Mouse (Mus musculus) liver, embryonic 14.5 days (tissue): ENCODE measurements at regions not wholly inside any gene's neighbourhood (a gene's known extent, or its start where the extent isn't known, plus 50 kb on each side); places are given as distances from the start of the nearest gene placed in this dataset.

Experiments used
- ATAC-seq: fragments of 200-750 bp; cut with Nextera tagmentation; 2 replicates; pipeline ENCODE4 v1.8.0; 2017; ENCODE audit warnings: moderate number of reproducible peaks, mild to moderate bottlenecking, moderate library complexity; ENCODE audit not compliant: insufficient read depth
- DNase-seq, 3 experiments: peaks; one replicate each; pipeline ENCODE4 v3.0.0-alpha.2; 2012 to 2013; ENCODE audit warnings: low read depth in 3 of 3, low spot score in 3 of 3
- H3K27ac ChIP-seq: fragments of 300-500 bp; sonication (generic); 2 replicates; pipeline ENCODE4 v1.5.1; 2014; ENCODE audit warnings: moderate library complexity, mild to moderate bottlenecking, control low read depth, inconsistent platforms
- H3K27me3 ChIP-seq: fragments of 300-500 bp; sonication (generic); 2 replicates; pipeline ENCODE4 v1.6.1; 2014; ENCODE audit warnings: mild to moderate bottlenecking, low read length, moderate library complexity; ENCODE audit not compliant: control insufficient read depth, insufficient read depth
- H3K36me3 ChIP-seq: fragments of 300-500 bp; sonication (generic); replicated peaks from 2 replicates; pipeline ENCODE4 v1.6.1; 2014; ENCODE audit warnings: low read depth; ENCODE audit not compliant: control insufficient read depth, insufficient read depth
- H3K4me1 ChIP-seq, 2 experiments: fragments of 200-500 bp in 1 of 2; fragments of 300-500 bp in 1 of 2; sonication (generic) in 1 of 2; replicated peaks; 2 replicates each; pipeline ENCODE4 v1.6.1; 2012 to 2014; ENCODE audit warnings: antibody characterized with exemption in 1 of 2, inconsistent platforms in 1 of 2, low read length in 1 of 2; ENCODE audit not compliant: control insufficient read depth in 2 of 2, insufficient read depth in 2 of 2
- H3K4me2 ChIP-seq: fragments of 300-500 bp; sonication (generic); 2 replicates; pipeline ENCODE4 v1.6.1; 2014; ENCODE audit warnings: low read depth, mild to moderate bottlenecking, control low read depth, moderate library complexity
- H3K4me3 ChIP-seq, 2 experiments: fragments of 200-500 bp in 1 of 2; fragments of 300-500 bp in 1 of 2; sonication (generic) in 1 of 2; 2 replicates each; pipeline ENCODE4 v1.5.1; 2012 to 2014; ENCODE audit warnings: low read depth in 2 of 2, low read length in 2 of 2, mild to moderate bottlenecking in 2 of 2, control low read depth in 1 of 2, inconsistent platforms in 1 of 2, moderate library complexity in 1 of 2; ENCODE audit not compliant: insufficient read depth in 1 of 2
- H3K9ac ChIP-seq: fragments of 300-500 bp; sonication (generic); replicated peaks from 2 replicates; pipeline ENCODE4 v1.6.1; 2014; ENCODE audit warnings: mild to moderate bottlenecking, control low read depth, moderate library complexity
- H3K9me3 ChIP-seq: fragments of 300-500 bp; sonication (generic); 2 replicates; pipeline ENCODE4 v1.6.1; 2016; ENCODE audit warnings: low read length, mixed read lengths; ENCODE audit not compliant: control insufficient read depth
- CTCF ChIP-seq: IDR thresholded peaks from 2 replicates; pipeline ENCODE4 v1.5.1; 2016; ENCODE audit warnings: antibody characterized with exemption, low read depth, control low read depth
- EP300 ChIP-seq: IDR thresholded peaks from 2 replicates; pipeline ENCODE4 v1.6.1; 2016; ENCODE audit warnings: antibody characterized with exemption, low read depth
- WGBS: fragments of 180-500 bp; shearing (Covaris S2); extraction: QIAGEN DNeasy Blood & Tissue Kit; methylation state at CpG from one replicate; pipeline ENCODE4 v1.1.7; 2014; ENCODE audit not compliant: insufficient replicate concordance; 5-methylcytosine and 5-hydroxymethylcytosine counted together

DNA sequence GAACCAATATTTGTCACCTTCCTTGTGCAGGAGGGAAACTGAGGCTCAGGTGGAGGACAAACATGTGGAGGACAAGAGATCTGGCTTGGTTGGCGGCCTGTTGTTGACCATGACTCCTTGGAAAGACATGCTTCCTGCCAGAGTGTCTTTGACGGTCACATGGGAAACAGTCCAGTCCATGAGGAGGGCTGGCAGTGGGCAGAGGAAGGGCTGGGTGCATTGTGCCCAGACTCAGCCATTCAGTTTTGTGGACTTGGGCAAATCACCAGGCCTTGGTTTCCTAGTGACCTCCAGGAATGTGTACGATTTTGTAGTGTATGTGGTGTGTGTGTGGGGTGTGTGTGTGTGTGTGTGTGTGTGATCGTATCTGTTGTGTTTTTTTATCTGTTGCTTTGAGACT, 85.5 kb upstream of the Mrps10 start:
- Histone ChIP-seq H3K4me1 (peaks cover 0 to 2% of the 10 kb centered on the region in 2 experiments; a peak in 1 of 4 replicates), H3K27me3 (no peaks in the 10 kb centered on the region), H3K9ac (no peak overlapping the region), H3K9me3 (no peaks in the 10 kb centered on the region), H3K4me3 (no peak overlapping the region), H3K36me3 (no peaks in the 10 kb centered on the region), H3K4me2 (no peak overlapping the region), H3K27ac (no peak overlapping the region)
- DNase-seq = no peak
- TF ChIP-seq CTCF (no peak), EP300 (no peak)
- ATAC-seq = no peak
- 63% methylated on average over 4 of the region's 4 CpGs for WGBS

DNA sequence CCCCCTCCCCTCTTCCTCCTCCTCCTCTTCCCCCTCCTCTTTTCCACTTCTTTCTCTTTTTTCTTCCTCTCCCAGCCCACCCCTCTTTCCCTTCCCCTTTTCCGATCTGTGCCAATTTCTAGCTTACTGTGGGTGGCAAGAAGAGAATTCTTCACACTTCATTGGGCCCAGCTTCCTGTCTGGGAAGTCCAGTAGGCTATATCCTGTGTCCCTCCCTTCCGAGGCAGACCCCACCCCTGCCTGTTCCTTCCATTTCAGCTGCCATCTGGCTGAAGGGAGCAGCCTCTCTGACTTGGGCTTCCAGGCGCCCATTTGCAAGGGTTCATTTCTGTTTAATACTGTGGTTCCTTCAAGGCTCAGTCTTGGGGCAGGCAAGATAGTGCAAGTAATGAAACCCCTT, 86.2 kb upstream of the Mrps10 start:
- H3K9me3 ChIP-seq = no peaks in the 10 kb centered on the region
- H3K27ac ChIP-seq = no peak overlapping the region
- DNase-seq = no peak
- TF ChIP-seq CTCF (no peak), EP300 (no peak)
- H3K27me3 ChIP-seq = no peaks in the 10 kb centered on the region
- no peaks in the 10 kb centered on the region for H3K36me3 ChIP-seq
- H3K9ac ChIP-seq = no peak overlapping the region
- 29% methylated on average over 3 of the region's 3 CpGs for WGBS
- H3K4me3 ChIP-seq = no peak overlapping the region
- no peak for ATAC-seq
- peaks cover 2 to 3% of the 10 kb centered on the region in 2 experiments; a peak in 2 of 4 replicates for H3K4me1 ChIP-seq
- no peak overlapping the region for H3K4me2 ChIP-seq

GRCm38 (mm10) chr17:47277890-47278289, 90.8 kb upstream of the Mrps10 start:
- H3K36me3 ChIP-seq = no peaks in the 10 kb centered on the region
- no peak overlapping the region for H3K9ac ChIP-seq
- no peak overlapping the region for H3K4me2 ChIP-seq
- H3K9me3 ChIP-seq = no peaks in the 10 kb centered on the region
- H3K27me3 ChIP-seq = no peaks in the 10 kb centered on the region
- peaks cover 21 to 22% of the 10 kb centered on the region in 2 experiments for H3K4me1 ChIP-seq
- peak; percentile 40; the same call in 1 of the 2 replicates for TF ChIP-seq EP300
- TF ChIP-seq CTCF = no peak
- DNase-seq = no peak
- 50% methylated on average over 5 of the region's 5 CpGs for WGBS
- no peak overlapping the region for H3K4me3 ChIP-seq
- H3K27ac ChIP-seq = no peak overlapping the region
- peak; percentile 42; the same call in 1 of the 2 replicates for ATAC-seq

- no peak for TF ChIP-seq CTCF
- TF ChIP-seq EP300 = no peak
- H3K4me1 ChIP-seq = peaks cover 29 to 32% of the 10 kb centered on the region in 2 experiments
- WGBS = 71% methylated on average over 6 of the region's 6 CpGs
Measured at GRCm38 (mm10) chr17:47276639-47277038, 92.0 kb upstream of the Mrps10 start.

DNA sequence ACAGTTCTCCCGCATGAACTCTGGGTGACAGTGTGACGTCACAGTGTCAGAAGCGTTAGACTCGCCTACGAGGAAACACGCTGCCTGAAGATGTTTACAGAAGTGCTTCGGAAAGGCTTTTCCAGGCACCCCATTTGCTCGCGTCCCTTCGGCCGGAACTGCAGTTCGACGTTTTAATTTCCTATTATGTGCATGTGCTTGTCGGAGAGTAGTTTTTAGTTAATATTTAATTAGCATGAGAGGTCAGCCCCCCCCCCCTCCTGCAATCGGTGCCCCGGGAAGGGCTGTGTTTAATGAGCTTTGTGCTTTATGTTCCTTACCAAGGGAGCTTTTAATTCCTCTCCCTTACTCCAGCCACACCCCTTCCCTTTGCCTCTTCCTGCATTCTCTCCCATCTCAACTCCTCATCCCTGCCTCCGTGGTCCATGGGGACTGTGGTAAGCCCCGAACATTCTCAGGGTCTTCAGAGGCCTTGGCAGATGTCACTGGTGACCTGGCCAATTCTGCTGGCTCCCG, 92.8 kb upstream of the Mrps10 start:
- TF ChIP-seq CTCF (no peak), EP300 (no peak)
- ATAC-seq (no peak), DNase-seq (no peak)
- Histone ChIP-seq H3K27me3 (no peaks in the 10 kb centered on the region), H3K4me1 (peaks cover 29 to 32% of the 10 kb centered on the region in 2 experiments), H3K9me3 (no peaks in the 10 kb centered on the region), H3K36me3 (no peaks in the 10 kb centered on the region), H3K4me2 (no peak overlapping the region), H3K27ac (no peak overlapping the region), H3K4me3 (no peak overlapping the region), H3K9ac (no peak overlapping the region)
- 80% methylated on average over 19 of the region's 19 CpGs for WGBS

More at GRCm38 (mm10) chr17:47276639-47277038, 92.0 kb upstream of the Mrps10 start:
- H3K27me3 ChIP-seq = no peaks in the 10 kb centered on the region
- no peak overlapping the region for H3K4me3 ChIP-seq
- no peak for ATAC-seq
- H3K36me3 ChIP-seq = no peaks in the 10 kb centered on the region
- DNase-seq = no peak
- H3K9ac ChIP-seq = no peak overlapping the region
- no peak overlapping the region for H3K27ac ChIP-seq
- no peak overlapping the region for H3K4me2 ChIP-seq
- no peaks in the 10 kb centered on the region for H3K9me3 ChIP-seq
